Mouse (Mus musculus) adrenal gland, postnatal 36 days (tissue): ENCODE results near the gene Vstm4. TPM values are rescaled to one million over a fixed set of nuclear protein-coding genes. Genes with fewer than 3 reads are reported as not detected.

Experiments used
- DNase-seq, 2 experiments: peaks; one replicate each; pipeline ENCODE4 v3.0.0; 2021; ENCODE audit warnings: mixed read lengths in 1 of 2
- total RNA-seq, 2 experiments: library from RNA; stranded (reverse); gene quantifications; 2 replicates each; pipeline ENCODE4 v1.2.3; 2021

Vstm4 gene
- total RNA-seq, 2 experiments from 2014 or later, result 17.3 to 17.6 TPM

DNA sequence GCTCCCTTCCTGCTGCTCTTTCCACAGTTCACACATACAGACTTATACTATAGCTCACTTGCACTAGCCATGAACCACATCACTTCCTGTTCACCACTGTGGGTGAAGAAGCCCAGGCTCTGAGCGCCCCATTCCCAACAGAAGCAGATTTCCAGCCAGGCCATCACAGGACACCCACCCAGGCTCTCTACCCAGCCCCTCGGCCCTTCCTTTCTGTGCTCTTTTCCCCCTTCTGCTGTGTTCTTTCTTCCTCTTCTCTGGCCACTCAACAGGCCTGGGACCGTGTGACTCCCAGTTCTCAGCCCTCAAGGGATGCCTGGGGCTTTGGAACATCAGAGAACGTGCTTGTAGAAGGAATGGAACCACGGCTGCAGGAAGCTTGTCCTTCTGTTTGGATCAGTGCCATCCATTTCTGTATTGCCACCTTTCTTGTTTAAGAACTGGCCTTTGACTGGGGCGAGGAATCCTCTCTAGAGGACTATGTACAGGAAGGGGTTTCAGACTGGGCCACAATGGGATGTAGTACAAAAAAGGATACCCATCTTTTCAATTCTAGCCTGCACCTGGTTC, 2.5 kb downstream of the Vstm4 start:
- no peak for DNase-seq

- peak; percentile 42 to 71 for DNase-seq
Observed at GRCm38 (mm10) chr14:32859831-32860569, 3.4 kb downstream of the Vstm4 start.

- DNase-seq, result peak; percentile 10 to 37
Observed at GRCm38 (mm10) chr14:32861149-32861581, 4.6 kb downstream of the Vstm4 start.

DNA sequence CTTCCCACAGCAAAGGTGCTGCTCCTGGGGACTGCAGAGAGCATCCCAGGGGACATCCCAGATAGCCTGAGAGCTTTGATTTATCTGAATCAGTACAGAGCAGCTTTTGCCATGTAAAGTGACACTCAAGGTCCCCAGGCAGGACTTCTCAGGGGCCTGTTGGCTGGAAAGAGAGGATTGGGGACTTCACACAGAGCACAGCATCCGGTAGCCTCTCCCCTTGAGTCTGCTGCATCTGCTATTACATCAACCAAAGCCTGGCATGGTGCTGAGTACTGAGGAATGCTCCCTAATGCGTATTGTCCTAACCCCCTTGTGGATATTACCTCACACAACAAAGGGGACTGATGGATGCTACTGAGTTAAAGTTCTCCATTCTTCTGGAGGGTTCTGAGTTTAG, 5.1 kb downstream of the Vstm4 start:
- DNase-seq, result no peak

DNA sequence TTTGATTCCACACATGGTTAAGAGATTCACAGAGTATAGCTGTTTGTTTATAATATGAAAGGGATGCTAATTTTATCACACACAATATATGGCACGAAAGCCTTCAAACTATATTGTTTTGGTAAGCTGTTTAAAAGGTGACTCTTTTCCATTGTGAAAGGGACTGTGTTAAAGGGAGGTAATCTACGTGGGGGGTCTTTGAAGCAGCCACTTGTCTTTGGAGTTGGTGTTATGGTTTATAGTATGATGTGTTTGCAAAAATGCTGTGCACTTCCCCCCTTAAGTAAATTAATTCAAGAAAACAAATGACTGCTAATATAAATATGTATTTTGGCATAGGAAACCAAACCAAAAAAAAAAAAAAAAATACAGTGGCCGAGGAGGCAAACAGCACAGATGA, 8.8 kb downstream of the Vstm4 start:
- no peak for DNase-seq

- no peak for DNase-seq
Observed at GRCm38 (mm10) chr14:32871963-32872362, 15.4 kb downstream of the Vstm4 start.

- DNase-seq, result no peak
Observed at GRCm38 (mm10) chr14:32877549-32877948, 21.0 kb downstream of the Vstm4 start.

DNA sequence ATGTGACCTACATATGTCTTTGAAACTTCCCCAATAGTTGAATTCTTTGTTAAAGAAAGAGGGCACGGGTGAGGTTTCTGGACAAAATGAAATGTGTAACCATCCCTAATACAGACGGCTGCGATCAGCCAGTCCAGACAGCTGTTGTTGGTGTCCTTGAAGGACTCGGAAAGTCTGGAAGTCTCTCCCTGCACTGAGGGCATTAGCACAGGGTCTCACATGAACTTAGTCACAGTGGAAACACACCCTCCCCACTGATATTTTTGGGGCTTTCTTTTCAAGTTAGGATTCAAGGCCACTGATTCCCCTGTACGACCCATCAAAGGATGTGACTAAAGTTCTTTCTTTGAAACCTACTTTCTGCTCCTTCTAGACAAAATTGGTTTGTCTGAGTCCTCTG, 23.8 kb downstream of the Vstm4 start:
- DNase-seq, result no peak

GRCm38 (mm10) chr14:32881693-32882092, 25.1 kb downstream of the Vstm4 start:
- DNase-seq, result peak; percentile 70

- peak; percentile 42 to 65 for DNase-seq
Observed at GRCm38 (mm10) chr14:32888876-32889674, 32.5 kb downstream of the Vstm4 start.

DNA sequence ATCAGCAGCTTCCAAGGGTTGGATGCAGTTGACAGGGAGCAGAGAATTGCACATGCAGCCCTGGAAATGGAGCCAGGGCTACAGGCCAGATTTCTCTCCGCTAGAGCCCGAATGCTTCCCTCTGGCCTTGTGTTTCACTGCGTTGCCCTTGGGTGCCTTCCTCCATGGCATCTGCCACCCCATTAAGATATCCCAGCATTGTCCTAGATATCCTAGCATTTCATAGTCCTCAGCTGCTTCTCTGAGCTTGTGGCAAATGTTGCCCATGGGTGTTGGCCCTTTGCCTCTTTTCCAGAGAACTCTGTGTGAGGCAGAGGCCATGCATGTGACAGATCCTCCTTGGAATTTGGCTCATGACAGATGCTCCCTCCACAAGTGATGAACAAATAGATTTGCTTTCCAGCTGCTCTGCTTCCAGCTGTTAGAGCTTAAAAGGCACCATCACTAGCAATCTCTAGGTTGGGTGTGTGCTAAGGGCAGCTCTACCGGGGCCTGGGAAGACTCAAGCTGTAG, 37.8 kb downstream of the Vstm4 start:
- peak; percentile 71 to 75 for DNase-seq

GRCm38 (mm10) chr14:32894878-32895277, 38.3 kb downstream of the Vstm4 start:
- DNase-seq, result no peak

- peak; percentile 48 to 55 for DNase-seq
Observed at GRCm38 (mm10) chr14:32896896-32897295, 40.3 kb downstream of the Vstm4 start.

DNA sequence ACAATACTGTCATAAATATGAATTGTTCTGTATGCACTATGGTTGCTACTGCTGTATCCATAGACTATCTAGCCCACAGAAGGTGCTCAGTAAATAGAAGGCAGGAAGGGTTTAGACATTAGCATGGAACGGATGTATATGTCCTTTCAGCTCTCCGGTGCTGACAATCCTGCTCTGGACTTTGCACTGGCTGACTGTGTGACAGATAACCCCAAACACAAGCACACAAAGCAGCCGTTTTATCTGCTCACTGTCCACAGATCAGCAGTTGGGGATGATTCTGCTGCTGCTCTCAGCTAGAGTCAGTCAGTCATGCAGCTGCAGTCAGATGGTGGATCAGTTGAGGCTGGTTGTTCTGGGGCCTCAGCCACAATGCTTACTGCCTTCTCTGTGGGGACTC, 46.6 kb downstream of the Vstm4 start:
- no peak for DNase-seq

- DNase-seq, result no peak
Observed at GRCm38 (mm10) chr14:32906545-32906944, 50.0 kb downstream of the Vstm4 start.

- DNase-seq, result no peak
Observed at GRCm38 (mm10) chr14:32909112-32909511, 52.6 kb downstream of the Vstm4 start.

- no peak for DNase-seq
Observed at GRCm38 (mm10) chr14:32911187-32911586, 54.6 kb downstream of the Vstm4 start.

DNA sequence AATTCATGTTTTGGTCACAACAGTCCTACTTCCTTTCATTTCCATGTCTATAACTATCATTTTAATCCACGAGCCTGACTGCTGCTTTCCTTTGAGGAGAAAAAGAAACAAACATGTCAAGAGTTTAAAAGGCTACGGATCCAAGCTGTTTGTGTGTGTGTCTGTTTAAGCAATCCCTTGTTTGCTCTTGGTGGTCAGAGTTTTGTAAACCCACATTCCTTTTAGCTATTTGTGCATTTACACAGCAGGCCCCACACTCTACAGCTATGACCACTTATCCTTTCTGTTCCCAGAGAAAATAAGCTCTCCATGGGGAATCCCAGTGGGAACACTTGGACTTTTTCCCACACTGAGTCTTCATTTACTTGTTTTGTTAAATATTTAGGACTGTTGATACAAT, 58.8 kb downstream of the Vstm4 start:
- DNase-seq, result no peak

DNA sequence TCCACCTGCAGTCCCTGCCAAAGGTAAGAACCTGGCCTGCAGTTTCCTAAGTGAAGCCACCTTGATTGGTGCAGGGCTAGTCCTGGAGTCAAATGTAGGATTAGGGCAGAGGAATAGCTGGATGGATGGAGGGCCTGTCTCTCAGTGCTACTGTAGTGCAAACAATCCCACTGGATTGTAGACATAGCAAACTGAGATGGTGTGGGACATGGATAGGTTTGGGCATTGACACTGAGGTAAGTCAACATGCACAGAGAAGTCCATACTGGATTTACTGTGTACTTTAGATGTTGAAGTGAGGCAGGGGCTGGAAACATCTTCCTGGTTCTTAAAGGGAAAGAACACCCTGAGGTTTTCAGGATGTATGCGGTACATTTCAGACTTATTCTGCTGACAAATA, 61.4 kb downstream of the Vstm4 start:
- no peak for DNase-seq

DNA sequence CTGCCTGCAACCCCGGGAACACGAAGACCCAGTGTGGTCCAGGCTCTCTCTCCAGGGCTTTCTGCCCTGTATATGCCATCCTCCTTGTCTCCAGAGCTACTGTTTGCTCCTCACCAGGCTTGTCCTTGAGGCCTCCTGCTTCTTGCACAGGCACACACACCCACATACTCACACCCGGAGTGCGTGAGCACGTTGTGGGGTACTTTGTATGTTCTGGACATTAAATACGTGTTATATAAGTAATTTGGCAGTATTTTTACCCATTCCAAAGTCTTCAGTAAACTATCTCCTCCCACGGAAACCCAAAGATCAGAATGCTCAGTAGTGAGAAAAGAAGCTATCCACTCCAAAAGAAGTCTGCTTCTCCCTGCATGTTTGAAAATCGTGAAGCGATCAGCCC, 67.3 kb downstream of the Vstm4 start:
- no peak for DNase-seq

GRCm38 (mm10) chr14:32931709-32932108, 75.2 kb downstream of the Vstm4 start:
- peak in 1 of 2 experiments; percentile 7 for DNase-seq

- no peak for DNase-seq
Observed at GRCm38 (mm10) chr14:32932220-32932619, 75.7 kb downstream of the Vstm4 start.

DNA sequence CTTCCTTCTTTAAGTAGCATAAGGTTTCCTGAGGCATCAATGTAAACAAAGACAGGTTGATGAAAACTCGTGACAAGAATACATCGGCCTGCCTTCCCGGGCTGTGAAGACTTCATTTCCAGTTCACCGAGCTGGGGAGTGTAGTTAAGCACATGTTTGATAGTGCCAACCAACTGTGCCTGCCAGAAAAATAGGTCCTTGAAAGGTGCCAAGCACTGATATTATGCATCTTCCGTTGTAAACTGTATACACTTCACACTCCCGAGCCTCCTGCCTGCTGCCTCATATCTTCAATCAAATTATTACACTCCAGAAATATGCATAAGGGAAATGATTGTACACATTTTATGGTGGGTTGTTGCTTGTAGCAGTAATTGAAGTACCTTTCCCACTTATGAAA, 77.5 kb downstream of the Vstm4 start:
- DNase-seq, result no peak
